Mouse (Mus musculus) brain, adult 2 months (tissue): ENCODE measurements around the gene Olfr738.

ENCODE experiments used
- DNase-seq: peaks from one replicate; pipeline ENCODE4 v3.0.0; 2011; ENCODE audit warnings: low read depth, low spot score

Gene Olfr738

DNA sequence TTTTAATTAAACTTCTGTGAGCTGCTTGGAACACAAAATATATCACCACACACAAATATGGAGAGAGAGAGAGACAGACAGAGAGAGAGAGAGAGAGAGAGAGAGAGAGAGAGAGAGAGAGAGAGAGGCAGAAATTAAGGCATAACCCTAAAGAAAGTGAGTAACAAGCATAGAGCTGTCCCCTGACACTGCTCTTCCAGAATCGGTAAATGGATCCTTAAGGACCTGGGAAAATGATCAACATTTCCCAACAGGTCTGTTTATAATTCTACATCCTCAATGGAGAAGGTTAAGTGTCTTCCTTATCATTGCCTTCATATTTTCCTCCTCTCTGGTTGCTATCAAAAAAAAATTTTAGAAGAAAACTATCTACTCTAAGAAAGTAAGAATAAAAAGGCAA lies at the start of gene Olfr738:
Gene Olfr738 (plus strand): TSS at position 301 of the 400 bp plus-strand sequence.
- DNase-seq: no peak

DNA sequence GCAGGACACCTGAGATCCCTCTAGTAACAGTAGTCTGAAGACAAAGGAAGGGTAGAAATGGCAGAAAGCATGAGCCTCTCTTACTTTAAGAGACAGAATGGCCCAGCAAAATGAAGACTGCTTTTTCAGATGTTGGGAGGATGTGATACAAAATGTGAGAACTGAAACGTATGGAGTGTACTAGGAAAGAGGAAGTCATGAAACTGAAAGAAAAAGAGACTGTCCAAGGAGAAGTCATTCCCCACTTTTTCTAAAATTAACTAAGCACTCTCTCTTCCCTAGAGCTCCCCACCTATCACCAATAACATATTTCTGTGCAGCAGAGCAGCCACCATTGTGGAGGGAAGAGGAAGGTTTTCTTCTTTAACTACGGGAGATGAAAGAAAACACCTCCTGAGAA lies 49.8 kb upstream of the Olfr738 start, which contains the start of gene Tlr11:
Gene Tlr11 (plus strand): TSS at position 322 of the 400 bp plus-strand sequence.
- peak; percentile 1 for DNase-seq

DNA sequence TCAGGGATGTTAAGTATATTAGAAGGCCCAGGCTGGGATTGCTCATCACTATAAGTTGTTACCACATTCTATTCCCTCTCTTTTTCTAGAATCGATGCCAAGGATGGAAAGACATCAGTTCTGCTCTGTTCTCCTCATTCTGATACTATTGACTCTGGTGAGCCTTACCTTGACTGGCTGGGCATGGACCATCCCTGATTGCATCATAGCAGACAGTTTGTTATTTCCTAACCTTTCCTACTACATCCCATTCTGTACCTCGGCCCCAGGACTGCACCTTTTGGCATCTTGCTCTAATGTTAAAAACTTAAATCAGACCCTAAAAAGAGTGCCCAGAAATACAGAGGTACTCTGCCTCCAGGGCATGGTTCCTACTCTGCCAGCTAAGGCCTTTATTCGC lies 46.9 kb upstream of the Olfr738 start:
- no peak for DNase-seq

DNA sequence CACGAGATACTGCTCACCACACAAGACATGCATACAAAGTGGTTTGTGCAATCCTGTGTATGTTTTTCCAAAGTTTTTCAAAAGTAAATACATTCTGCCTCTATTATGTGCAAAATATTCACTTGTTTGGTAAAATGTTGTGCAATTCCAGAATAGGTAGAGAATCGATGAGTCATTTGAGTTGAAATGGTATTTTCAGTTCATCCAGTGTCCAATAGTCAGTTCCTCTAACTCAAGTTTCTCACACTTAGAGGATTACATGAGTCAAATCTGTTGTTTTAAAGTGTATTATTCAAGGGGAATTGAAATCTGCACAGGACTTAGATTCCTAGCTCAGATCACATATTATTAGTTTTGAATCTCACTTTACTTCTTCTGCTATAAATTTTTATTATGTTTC lies 43.8 kb upstream of the Olfr738 start:
- no peak for DNase-seq

DNA sequence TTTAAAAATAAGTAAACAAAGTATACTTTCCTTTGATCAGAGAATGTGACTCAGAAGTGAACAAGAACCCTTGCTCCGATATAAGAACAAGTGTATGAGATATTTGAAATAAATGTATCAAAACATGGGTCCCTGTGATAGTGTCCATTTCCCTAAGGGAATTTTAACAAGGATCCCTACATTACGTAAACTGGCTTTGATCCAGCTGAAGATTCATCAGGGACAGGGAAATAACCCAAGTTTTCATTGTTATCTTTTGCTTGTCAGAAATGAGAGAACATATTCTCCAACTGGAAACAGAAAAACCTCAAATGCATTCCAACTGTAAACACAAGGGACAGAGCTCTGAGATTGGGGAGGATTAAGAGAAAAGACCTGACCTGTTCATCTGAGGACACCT lies 26.5 kb upstream of the Olfr738 start, which contains the start of gene Olfr736:
Gene Olfr736 (plus strand): TSS at position 301 of the 400 bp plus-strand sequence.
- peak; percentile 0 for DNase-seq

DNA sequence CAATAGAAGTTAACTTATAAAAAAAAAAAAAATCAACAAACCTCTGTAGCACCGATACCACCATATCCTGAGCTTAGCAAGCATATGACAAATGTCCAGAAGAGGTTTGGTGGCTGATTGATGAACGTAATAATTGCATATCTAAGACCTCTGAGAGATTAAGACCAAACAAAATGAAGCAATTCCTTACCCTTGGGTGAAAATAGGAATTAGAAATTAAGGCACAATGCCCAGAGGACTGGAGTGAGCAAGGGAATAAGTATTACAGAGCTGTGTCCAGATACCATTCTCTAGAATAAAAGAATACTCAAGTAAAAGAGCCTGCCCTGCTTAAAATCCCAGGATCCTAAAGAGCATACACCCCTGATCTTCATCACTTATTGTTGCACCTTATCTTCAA lies 11.0 kb downstream of the Olfr738 start, which contains the start of gene Olfr739:
Gene Olfr739 (plus strand): TSS at position 301 of the 400 bp plus-strand sequence.
- no peak for DNase-seq

DNA sequence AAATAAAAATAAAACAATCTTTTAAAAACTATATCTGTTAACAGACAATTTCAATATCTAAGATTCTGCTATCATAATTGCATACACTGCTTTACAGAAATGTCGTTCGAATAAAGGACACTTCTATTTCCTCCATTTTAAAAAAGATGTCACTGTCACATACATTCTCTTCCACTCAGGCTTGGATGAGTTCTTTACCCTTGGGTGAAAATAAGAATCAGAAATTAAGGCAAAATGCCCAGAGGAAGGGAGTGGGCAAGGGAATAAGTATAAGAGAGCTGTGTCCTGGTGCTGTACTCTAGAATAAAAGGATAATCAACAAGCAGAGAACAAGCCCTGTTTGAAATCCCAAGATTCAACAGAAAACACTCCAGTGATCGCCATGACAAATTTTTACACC lies 37.9 kb downstream of the Olfr738 start, which contains the start of gene Olfr740:
Gene Olfr740 (plus strand): TSS at position 301 of the 400 bp plus-strand sequence.
- DNase-seq: no peak
